Mouse (Mus musculus): ENCODE measurements around the gene Arsk.

Gene Arsk

GRCm38 (mm10) chr13:76098493-76099303 lies at the start of gene Arsk, which contains the start of gene Ttc37:
Arsk (minus strand) TSS chr13:76098660.
Ttc37 (plus strand) TSS chr13:76098734.
- DNase-seq = peak; percentile 92

- no peak for DNase-seq
Measured at GRCm38 (mm10) chr13:76141117-76141808, 42.8 kb upstream of the Arsk start.

- DNase-seq = no peak
Measured at GRCm38 (mm10) chr13:76138862-76139261, 40.4 kb upstream of the Arsk start.

GRCm38 (mm10) chr13:76132415-76132814 lies 34.0 kb upstream of the Arsk start:
- no peak for DNase-seq

GRCm38 (mm10) chr13:76128799-76129198 lies 30.3 kb upstream of the Arsk start:
- DNase-seq = no peak

GRCm38 (mm10) chr13:76109069-76109824 lies 10.8 kb upstream of the Arsk start:
- no peak for DNase-seq

GRCm38 (mm10) chr13:76101989-76102388 lies 3.5 kb upstream of the Arsk start:
- DNase-seq = no peak

- DNase-seq = no peak
Measured at GRCm38 (mm10) chr13:76098116-76098492, 356 bp downstream of the Arsk start.

- DNase-seq = no peak
Measured at GRCm38 (mm10) chr13:76074323-76074722, 24.1 kb downstream of the Arsk start.

- DNase-seq = no peak
Measured at GRCm38 (mm10) chr13:76064363-76064945, 34.0 kb downstream of the Arsk start.

- DNase-seq = no peak
Measured at GRCm38 (mm10) chr13:76063548-76063947, 34.9 kb downstream of the Arsk start.

- no peak for DNase-seq
Measured at GRCm38 (mm10) chr13:76062569-76062968, 35.9 kb downstream of the Arsk start.

- no peak for DNase-seq
Measured at GRCm38 (mm10) chr13:76062126-76062525, 36.3 kb downstream of the Arsk start.

- DNase-seq = no peak
Measured at GRCm38 (mm10) chr13:76059591-76059990, 38.9 kb downstream of the Arsk start.

GRCm38 (mm10) chr13:76057267-76058069 lies 41.0 kb downstream of the Arsk start:
- DNase-seq = peak; percentile 32

- no peak for DNase-seq
Measured at GRCm38 (mm10) chr13:76056896-76057266, 41.6 kb downstream of the Arsk start, which contains the start of gene Gpr150. Gpr150 (minus strand) TSS chr13:76056996.

- DNase-seq = peak; percentile 82
Measured at GRCm38 (mm10) chr13:76056261-76056724, 42.2 kb downstream of the Arsk start.

GRCm38 (mm10) chr13:76055391-76056232 lies 42.8 kb downstream of the Arsk start:
- peak; percentile 52 for DNase-seq

GRCm38 (mm10) chr13:76044971-76045370 lies 53.5 kb downstream of the Arsk start:
- DNase-seq = no peak

- DNase-seq = no peak
Measured at GRCm38 (mm10) chr13:76042455-76042854, 56.0 kb downstream of the Arsk start.

- no peak for DNase-seq
Measured at GRCm38 (mm10) chr13:76024588-76024987, 73.9 kb downstream of the Arsk start.
